Comparison of ENCODE assay signal across 9 mouse cellular contexts in the genomic region with DNA sequence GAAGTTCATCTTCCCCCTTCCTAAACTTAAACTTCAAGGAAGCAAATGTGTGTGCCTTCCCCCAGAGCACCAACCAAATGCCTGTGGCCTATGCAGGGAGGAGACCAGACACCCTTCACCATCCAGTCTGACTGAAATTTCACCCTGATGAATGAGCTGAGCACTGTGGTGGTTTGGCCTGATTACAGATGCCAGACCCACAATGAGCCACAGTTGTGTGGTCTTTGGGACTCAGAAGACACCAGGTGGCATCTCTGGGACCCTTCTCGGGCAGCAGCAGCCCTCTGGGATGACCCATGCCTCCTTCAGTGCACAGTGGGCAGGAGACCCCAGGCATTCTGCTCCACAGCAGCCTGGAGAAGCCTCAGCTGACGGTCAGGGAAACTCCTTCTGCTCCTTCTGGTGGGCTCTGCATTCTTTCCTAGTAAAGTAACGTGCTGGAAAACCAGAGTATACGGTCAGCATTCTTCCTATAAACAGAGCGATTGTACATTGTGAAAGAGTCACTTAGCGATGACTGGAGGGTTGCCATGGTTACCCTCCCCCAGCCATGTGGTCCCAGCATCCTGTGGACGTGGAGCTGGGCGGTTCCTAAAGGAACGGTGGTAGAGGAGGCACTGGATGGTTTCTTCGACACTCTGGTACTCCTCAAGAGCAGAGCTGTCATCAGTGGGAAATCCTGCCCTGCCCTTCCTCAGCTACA. TPM values are rescaled to one million over a fixed set of nuclear protein-coding genes. Genes with fewer than 3 reads are reported as not detected.
DNase-seq lines count a peak whose midpoint lies in the region; ATAC-seq lines count a peak whose summit lies in the region.
"Had no signal": no experiment of that assay in that cellular context is flagged by ENCODE, and none has a peak within 500 bp of the region (broad histone marks: within the 10 kb centered on the region; RNA-seq: fewer than 3 reads in every experiment).

No protein-coding gene starts in this region.

- no peaks in the 10 kb centered on the region for H3K9me3 ChIP-seq in forebrain, embryonic 12.5 days
- no peaks in the 10 kb centered on the region for H3K9me3 ChIP-seq in midbrain, embryonic 13.5 days

- no peak overlapping the region for H3K9ac ChIP-seq in forebrain, embryonic 12.5 days
- H3K9ac ChIP-seq in midbrain, embryonic 13.5 days (replicated peaks): no peak overlapping the region

- ATAC-seq in forebrain, embryonic 12.5 days (ENCODE audit: low FRiP score): 0 out of 2 replicates have a peak, but pooled peaks have one; percentile 65
- ATAC-seq in midbrain, embryonic 13.5 days: peak; percentile 76
- ATAC-seq in erythroid progenitor cell, adult 5-6 weeks (replicated peaks; ENCODE audit: low FRiP score, poor library complexity, severe bottlenecking): no peak
- ATAC-seq: Patski had no signal

- no peaks in the 10 kb centered on the region for H3K27me3 ChIP-seq in forebrain, embryonic 12.5 days
- no peaks in the 10 kb centered on the region for H3K27me3 ChIP-seq in midbrain, embryonic 13.5 days
- H3K27me3 ChIP-seq: Patski had no signal

- no peak overlapping the region for H3K4me3 ChIP-seq in forebrain, embryonic 12.5 days (replicated peaks)
- H3K4me3 ChIP-seq in midbrain, embryonic 13.5 days (replicated peaks): no peak overlapping the region

- peaks cover 31% of the 10 kb centered on the region for H3K4me1 ChIP-seq in forebrain, embryonic 12.5 days
- H3K4me1 ChIP-seq in midbrain, embryonic 13.5 days (replicated peaks): peaks cover 21% of the 10 kb centered on the region

- 18% methylated on average over 10 of the region's 10 CpGs for WGBS in forebrain, embryonic 12.5 days
- 15% methylated on average over 10 of the region's 10 CpGs for WGBS in midbrain, embryonic 13.5 days

- peak overlapping the region; percentile 69; the same call in 1 of the 2 replicates for H3K27ac ChIP-seq in forebrain, embryonic 12.5 days
- peak overlapping the region; percentile 45 for H3K27ac ChIP-seq in midbrain, embryonic 13.5 days

- peak; percentile 48 to 55 for DNase-seq in left cerebral cortex, adult 18-20 months (ENCODE audit: low spot score in 2 of 2)
- DNase-seq in left cerebral cortex, adult 11 months (ENCODE audit: low spot score): no peak
- DNase-seq in layer of hippocampus, adult 11-12 months (ENCODE audit: low spot score): peak; percentile 50
- DNase-seq in gastrocnemius, postnatal 4 days (ENCODE audit: low spot score in 2 of 2): no peak
- no peak for DNase-seq in cerebellum, adult 11-12 months

- H3K36me3 ChIP-seq in forebrain, embryonic 12.5 days (replicated peaks): no peaks in the 10 kb centered on the region
- no peaks in the 10 kb centered on the region for H3K36me3 ChIP-seq in midbrain, embryonic 13.5 days

- no peak overlapping the region for H3K4me2 ChIP-seq in forebrain, embryonic 12.5 days
- H3K4me2 ChIP-seq in midbrain, embryonic 13.5 days (replicated peaks): peak overlapping the region; percentile 17

RNA-seq across cellular contexts. Expression of gene Col5a1, which starts 50.3 kb away (rescaled TPM):
- 1 to 10 TPM; 7.3 to 8.7 TPM for total RNA-seq in left cerebral cortex, adult 18-20 months (2021)
- 17.1 and 21.7 TPM in 2 replicates for polyA plus RNA-seq in forebrain, embryonic 12.5 days (2016; fragmentation: Nextera tagmentation; extraction: Ambion mirVana)
- polyA plus RNA-seq in midbrain, embryonic 13.5 days (2015; fragmentation: Nextera tagmentation; extraction: Ambion mirVana): 7.1 and 9.2 TPM in 2 replicates
- total RNA-seq in gastrocnemius, postnatal 4 days (2021): 100 to 1,000 TPM; 479 to 480 TPM
- total RNA-seq in erythroid progenitor cell, adult 5-6 weeks (2015; ENCODE audit: low replicate concordance): 9.4 and 10.9 TPM in 2 replicates
- 5.3 and 7.0 TPM in 2 replicates for total RNA-seq in erythroid progenitor cell, adult 5-6 weeks (2017; ENCODE audit: low replicate concordance)

Comparison
In these comparisons a context has a peak if more than half of its experiments do, and no peak if none do; other contexts are left out.
1. DNase-seq: peak in left cerebral cortex, adult 18-20 months (2 of 2) and layer of hippocampus, adult 11-12 months (single experiment); none in left cerebral cortex, adult 11 months (single experiment), gastrocnemius, postnatal 4 days (0 of 2) and cerebellum, adult 11-12 months (single experiment).
2. RNA of gene Col5a1, which starts 50.3 kb away (total RNA-seq): 479 to 480 TPM in gastrocnemius, postnatal 4 days; 5.3 to 10.9 TPM in erythroid progenitor cell, adult 5-6 weeks and 7.3 to 8.7 TPM in left cerebral cortex, adult 18-20 months; every median in the first group is over 10 times any median in the second.